Mouse (Mus musculus): Measurements from ENCODE around the gene D630045J12Rik. TPM values are rescaled to one million over a fixed set of nuclear protein-coding genes. Genes with fewer than 3 reads are reported as not detected.

The D630045J12Rik gene
- polyA plus RNA-seq, 1 experiment from 2014 or later: 21.0 TPM

GRCm38 (mm10) chr6:38165385-38165784 is 88.4 kb downstream of the D630045J12Rik start:
- H3K4me3 ChIP-seq: no peak overlapping the region
- peaks cover 19% of the 10 kb centered on the region for H3K36me3 ChIP-seq (replicated peaks)
- no peaks in the 10 kb centered on the region for H3K27me3 ChIP-seq (replicated peaks)
- no peak for ATAC-seq (replicated peaks)
- no peak overlapping the region for H3K4me2 ChIP-seq
- WGBS: 86% methylated on average over 6 of the region's 6 CpGs
- H3K9me3 ChIP-seq: no peaks in the 10 kb centered on the region
- H3K9ac ChIP-seq: no peak overlapping the region
- peaks cover 14% of the 10 kb centered on the region for H3K4me1 ChIP-seq
- no peak overlapping the region for H3K27ac ChIP-seq

GRCm38 (mm10) chr6:38164705-38165104 is 89.1 kb downstream of the D630045J12Rik start:
- H3K4me2 ChIP-seq: no peak overlapping the region
- H3K9me3 ChIP-seq: no peaks in the 10 kb centered on the region
- H3K9ac ChIP-seq: no peak overlapping the region
- no peaks in the 10 kb centered on the region for H3K27me3 ChIP-seq (replicated peaks)
- H3K4me3 ChIP-seq: no peak overlapping the region
- ATAC-seq (replicated peaks): no peak
- WGBS: 92% methylated on average over 6 of the region's 6 CpGs
- H3K36me3 ChIP-seq (replicated peaks): peaks cover 15% of the 10 kb centered on the region
- peaks cover 17% of the 10 kb centered on the region for H3K4me1 ChIP-seq
- no peak overlapping the region for H3K27ac ChIP-seq

- Histone ChIP-seq H3K4me2 (no peak overlapping the region), H3K4me1 (peaks cover 33% of the 10 kb centered on the region), H3K36me3 (replicated peaks) (peaks cover 7% of the 10 kb centered on the region), H3K27ac (peak overlapping the region; percentile 20), H3K9me3 (no peaks in the 10 kb centered on the region), H3K27me3 (replicated peaks) (no peaks in the 10 kb centered on the region), H3K4me3 (no peak overlapping the region), H3K9ac (no peak overlapping the region)
- 54% methylated on average over 14 of the region's 14 CpGs for WGBS
- ATAC-seq (replicated peaks): no peak
Observed at GRCm38 (mm10) chr6:38162825-38163504, 90.8 kb downstream of the D630045J12Rik start.

- H3K36me3 ChIP-seq (replicated peaks): peaks cover 9% of the 10 kb centered on the region
- 61% methylated on average over 2 of the region's 2 CpGs for WGBS
- no peak overlapping the region for H3K4me2 ChIP-seq
- H3K4me1 ChIP-seq: peaks cover 38% of the 10 kb centered on the region
- no peak overlapping the region for H3K9ac ChIP-seq
- no peak overlapping the region for H3K4me3 ChIP-seq
- no peaks in the 10 kb centered on the region for H3K9me3 ChIP-seq
- H3K27ac ChIP-seq: peak overlapping the region; percentile 72
- peak; percentile 1; the same call in 1 of the 2 replicates for ATAC-seq (replicated peaks)
- no peaks in the 10 kb centered on the region for H3K27me3 ChIP-seq (replicated peaks)
Observed at GRCm38 (mm10) chr6:38160556-38160955, 93.3 kb downstream of the D630045J12Rik start.

- no peaks in the 10 kb centered on the region for H3K9me3 ChIP-seq
- no peaks in the 10 kb centered on the region for H3K27me3 ChIP-seq (replicated peaks)
- H3K36me3 ChIP-seq (replicated peaks): peaks cover 9% of the 10 kb centered on the region
- H3K4me1 ChIP-seq: peaks cover 38% of the 10 kb centered on the region
- 18% methylated on average over 3 of the region's 3 CpGs for WGBS
- H3K9ac ChIP-seq: no peak overlapping the region
- H3K4me3 ChIP-seq: no peak overlapping the region
- peak; percentile 58 for ATAC-seq (replicated peaks)
- H3K27ac ChIP-seq: peak overlapping the region; percentile 72
- no peak overlapping the region for H3K4me2 ChIP-seq
Observed at GRCm38 (mm10) chr6:38160102-38160501, 93.7 kb downstream of the D630045J12Rik start.

- H3K27ac ChIP-seq: no peak overlapping the region
- WGBS: 80% methylated on average over 4 of the region's 4 CpGs
- peaks cover 9% of the 10 kb centered on the region for H3K36me3 ChIP-seq (replicated peaks)
- H3K9ac ChIP-seq: no peak overlapping the region
- ATAC-seq (replicated peaks): peak; percentile 43
- no peaks in the 10 kb centered on the region for H3K27me3 ChIP-seq (replicated peaks)
- no peak overlapping the region for H3K4me2 ChIP-seq
- no peaks in the 10 kb centered on the region for H3K9me3 ChIP-seq
- H3K4me3 ChIP-seq: no peak overlapping the region
- H3K4me1 ChIP-seq: peaks cover 38% of the 10 kb centered on the region
Observed at GRCm38 (mm10) chr6:38159576-38159975, 94.2 kb downstream of the D630045J12Rik start.

- peaks cover 13% of the 10 kb centered on the region for H3K36me3 ChIP-seq (replicated peaks)
- no peaks in the 10 kb centered on the region for H3K9me3 ChIP-seq
- 35% methylated on average over 16 of the region's 16 CpGs for WGBS
- no peak overlapping the region for H3K9ac ChIP-seq
- H3K4me1 ChIP-seq: peaks cover 33% of the 10 kb centered on the region
- H3K4me2 ChIP-seq: no peak overlapping the region
- ATAC-seq (replicated peaks): no peak
- H3K27ac ChIP-seq: peak overlapping the region; percentile 58
- no peak overlapping the region for H3K4me3 ChIP-seq
- no peaks in the 10 kb centered on the region for H3K27me3 ChIP-seq (replicated peaks)
Observed at GRCm38 (mm10) chr6:38157925-38158324, 95.9 kb downstream of the D630045J12Rik start.

- H3K4me2 ChIP-seq: no peak overlapping the region
- H3K4me3 ChIP-seq: no peak overlapping the region
- H3K27ac ChIP-seq: no peak overlapping the region
- no peaks in the 10 kb centered on the region for H3K9me3 ChIP-seq
- H3K36me3 ChIP-seq (replicated peaks): peaks cover 13% of the 10 kb centered on the region
- H3K9ac ChIP-seq: no peak overlapping the region
- ATAC-seq (replicated peaks): no peak
- no peaks in the 10 kb centered on the region for H3K27me3 ChIP-seq (replicated peaks)
- H3K4me1 ChIP-seq: peaks cover 26% of the 10 kb centered on the region
- 94% methylated on average over 5 of the region's 5 CpGs for WGBS
Observed at GRCm38 (mm10) chr6:38156204-38156603, 97.6 kb downstream of the D630045J12Rik start.

- Histone ChIP-seq H3K4me1 (no peaks in the 10 kb centered on the region), H3K4me2 (no peak overlapping the region), H3K9ac (no peak overlapping the region), H3K27me3 (replicated peaks) (no peaks in the 10 kb centered on the region), H3K36me3 (replicated peaks) (peaks cover 23% of the 10 kb centered on the region; the same call in 1 of the 2 replicates), H3K9me3 (no peaks in the 10 kb centered on the region), H3K27ac (no peak overlapping the region), H3K4me3 (no peak overlapping the region)
- no peak for ATAC-seq (replicated peaks)
- 89% methylated on average over 11 of the region's 11 CpGs for WGBS
Observed at GRCm38 (mm10) chr6:38152305-38152704, 101.5 kb downstream of the D630045J12Rik start.

- H3K36me3 ChIP-seq (replicated peaks): peaks cover 32% of the 10 kb centered on the region; the same call in 1 of the 2 replicates
- no peak for ATAC-seq (replicated peaks)
- WGBS: 88% methylated on average over 19 of the region's 19 CpGs
Observed at GRCm38 (mm10) chr6:38149483-38149882, 104.3 kb downstream of the D630045J12Rik start.

GRCm38 (mm10) chr6:38148626-38149025 is 105.2 kb downstream of the D630045J12Rik start:
- Histone ChIP-seq H3K9me3 (no peaks in the 10 kb centered on the region), H3K4me3 (no peak overlapping the region), H3K27me3 (replicated peaks) (no peaks in the 10 kb centered on the region), H3K27ac (no peak overlapping the region), H3K4me1 (no peaks in the 10 kb centered on the region), H3K9ac (no peak overlapping the region), H3K4me2 (no peak overlapping the region), H3K36me3 (replicated peaks) (peaks cover 29% of the 10 kb centered on the region; the same call in 1 of the 2 replicates)
- 91% methylated on average over 10 of the region's 10 CpGs for WGBS
- no peak for ATAC-seq (replicated peaks)

More at GRCm38 (mm10) chr6:38149483-38149882, 104.3 kb downstream of the D630045J12Rik start:
- H3K9ac ChIP-seq: no peak overlapping the region
- no peak overlapping the region for H3K27ac ChIP-seq
- no peaks in the 10 kb centered on the region for H3K9me3 ChIP-seq
- H3K4me3 ChIP-seq: no peak overlapping the region
- H3K4me2 ChIP-seq: no peak overlapping the region
- H3K4me1 ChIP-seq: no peaks in the 10 kb centered on the region
- no peaks in the 10 kb centered on the region for H3K27me3 ChIP-seq (replicated peaks)

- Histone ChIP-seq H3K36me3 (replicated peaks) (peaks cover 36% of the 10 kb centered on the region; the same call in 1 of the 2 replicates), H3K9ac (no peak overlapping the region), H3K4me2 (no peak overlapping the region), H3K4me1 (no peaks in the 10 kb centered on the region), H3K4me3 (no peak overlapping the region), H3K27me3 (replicated peaks) (no peaks in the 10 kb centered on the region), H3K27ac (no peak overlapping the region), H3K9me3 (no peaks in the 10 kb centered on the region)
- no peak for ATAC-seq (replicated peaks)
- 84% methylated on average over 5 of the region's 5 CpGs for WGBS
Observed at GRCm38 (mm10) chr6:38147301-38147700, 106.5 kb downstream of the D630045J12Rik start.

Data from midbrain, embryonic 15.5 days (tissue).